ENCODE assay signal across 7 mouse cellular contexts in genomic region chr10:127514111-127514698, GRCm38 (mm10). TPM values are rescaled to one million over a fixed set of nuclear protein-coding genes. Genes with fewer than 3 reads are reported as not detected.
A peak's percentile ranks its signal among the peaks of the same experiment; 100 is the strongest.
DNase-seq lines count a peak whose midpoint lies in the region; ATAC-seq and TF ChIP-seq lines count a peak whose summit lies in the region.

No protein-coding gene starts in this region.

- H3K36me3 ChIP-seq in lung, embryonic 16.5 days (ENCODE audit: control insufficient read depth, insufficient read depth, low read length), result peaks cover 18% of the 10 kb centered on the region
- peaks cover 9% of the 10 kb centered on the region for H3K36me3 ChIP-seq in forebrain, postnatal 0 days (ENCODE audit: insufficient read depth)
- H3K36me3 ChIP-seq in limb, embryonic 15.5 days, result peaks cover 22% of the 10 kb centered on the region
- H3K36me3 ChIP-seq in stomach, postnatal 0 days (ENCODE audit: control insufficient read depth, insufficient read depth, low read length), result peaks cover 8% of the 10 kb centered on the region; the same call in 1 of the 2 replicates

- peaks cover 40% of the 10 kb centered on the region for H3K27me3 ChIP-seq in lung, embryonic 16.5 days (ENCODE audit: control insufficient read depth, insufficient read depth, low read depth, low read length)
- 0 out of 2 replicates have a peak, but pooled peaks cover 10% of the 10 kb centered on the region for H3K27me3 ChIP-seq in forebrain, postnatal 0 days (ENCODE audit: insufficient read depth, low read length)
- peaks cover 57% of the 10 kb centered on the region for H3K27me3 ChIP-seq in limb, embryonic 15.5 days
- H3K27me3 ChIP-seq in stomach, postnatal 0 days (ENCODE audit: control insufficient read depth, insufficient read depth, low read length), result peaks cover 6% of the 10 kb centered on the region; the same call in 1 of the 2 replicates

- no peak overlapping the region; the same call in 1 of the 2 replicates for H3K27ac ChIP-seq in lung, embryonic 16.5 days (ENCODE audit: low read length)
- no peak overlapping the region for H3K27ac ChIP-seq in forebrain, postnatal 0 days (ENCODE audit: low read depth, low read length)
- peak overlapping the region; percentile 48 for H3K27ac ChIP-seq in limb, embryonic 15.5 days
- no peak overlapping the region for H3K27ac ChIP-seq in stomach, postnatal 0 days (replicated peaks)

- TF ChIP-seq CTCF in forebrain, postnatal 0 days (IDR thresholded peaks at IDR 0.05; ENCODE audit: low read depth), result no peak
- no peak for TF ChIP-seq CTCF in stomach, postnatal 0 days (IDR thresholded peaks at IDR 0.05; ENCODE audit: low read depth)

- 15% methylated on average over 13 of the region's 13 CpGs for WGBS in lung, embryonic 16.5 days
- 21% methylated on average over 13 of the region's 13 CpGs for WGBS in forebrain, postnatal 0 days
- 13% methylated on average over 13 of the region's 13 CpGs for WGBS in limb, embryonic 15.5 days
- 34% methylated on average over 13 of the region's 13 CpGs for WGBS in stomach, postnatal 0 days

- no peak for TF ChIP-seq EP300 in stomach, postnatal 0 days (optimal IDR thresholded peaks at IDR 0.05)

- H3K4me3 ChIP-seq in lung, embryonic 16.5 days (ENCODE audit: low read length), result no peak overlapping the region
- H3K4me3 ChIP-seq in forebrain, postnatal 0 days (ENCODE audit: low read depth, low read length), result no peak overlapping the region
- peak overlapping the region; percentile 50 for H3K4me3 ChIP-seq in limb, embryonic 15.5 days
- H3K4me3 ChIP-seq in stomach, postnatal 0 days (ENCODE audit: low read depth, low read length), result peak overlapping the region; percentile 27; the same call in 1 of the 2 replicates

- no peak for DNase-seq in lung, adult 18-20 months
- no peak for DNase-seq in forebrain, postnatal 0 days
- DNase-seq in stomach, postnatal 0 days (ENCODE audit: low spot score), result no peak
- no peak for DNase-seq in embryo, embryonic 11 days
- no peak for DNase-seq in adrenal gland, adult (ENCODE audit: inconsistent age in 2 of 2, low spot score in 1 of 2)

- H3K4me1 ChIP-seq in lung, embryonic 16.5 days (replicated peaks; ENCODE audit: control insufficient read depth, insufficient read depth, low read length), result peaks cover 60% of the 10 kb centered on the region
- peaks cover 33% of the 10 kb centered on the region for H3K4me1 ChIP-seq in forebrain, postnatal 0 days (ENCODE audit: insufficient read depth)
- H3K4me1 ChIP-seq in limb, embryonic 15.5 days, result peaks cover 82% of the 10 kb centered on the region
- peaks cover 21% of the 10 kb centered on the region for H3K4me1 ChIP-seq in stomach, postnatal 0 days (replicated peaks; ENCODE audit: control insufficient read depth, insufficient read depth)

- no peak overlapping the region; the same call in 1 of the 2 replicates for H3K9ac ChIP-seq in lung, embryonic 16.5 days (ENCODE audit: low read length)
- no peak overlapping the region for H3K9ac ChIP-seq in forebrain, postnatal 0 days
- H3K9ac ChIP-seq in limb, embryonic 15.5 days, result no peak overlapping the region
- H3K9ac ChIP-seq in stomach, postnatal 0 days (ENCODE audit: low read length), result no peak overlapping the region

- H3K4me2 ChIP-seq in lung, embryonic 16.5 days (ENCODE audit: low read depth, low read length), result peak overlapping the region; percentile 50; the same call in 1 of the 2 replicates
- peak overlapping the region; percentile 83; the same call in 1 of the 2 replicates for H3K4me2 ChIP-seq in forebrain, postnatal 0 days (ENCODE audit: low read depth)
- peak overlapping the region; percentile 97 for H3K4me2 ChIP-seq in limb, embryonic 15.5 days
- peak overlapping the region; percentile 55 for H3K4me2 ChIP-seq in stomach, postnatal 0 days (replicated peaks; ENCODE audit: low read depth)

- no peaks in the 10 kb centered on the region; the same call in 1 of the 2 replicates for H3K9me3 ChIP-seq in lung, embryonic 16.5 days (ENCODE audit: control insufficient read depth, low read length)
- H3K9me3 ChIP-seq in forebrain, postnatal 0 days (ENCODE audit: low read length), result no peaks in the 10 kb centered on the region
- H3K9me3 ChIP-seq in limb, embryonic 15.5 days, result no peaks in the 10 kb centered on the region
- H3K9me3 ChIP-seq in stomach, postnatal 0 days (ENCODE audit: control insufficient read depth, low read length), result no peaks in the 10 kb centered on the region

- ATAC-seq in lung, embryonic 16.5 days (ENCODE audit: low read depth), result no peak
- no peak for ATAC-seq in forebrain, postnatal 0 days
- ATAC-seq in limb, embryonic 15.5 days (ENCODE audit: insufficient number of reproducible peaks, low FRiP score, low TSS enrichment, low read depth), result no peak
- no peak for ATAC-seq in stomach, postnatal 0 days (ENCODE audit: low FRiP score, low TSS enrichment)

RNA-seq across cellular contexts. Expression of gene Ndufa4l2, which starts 0.6 kb away (rescaled TPM):
- polyA plus RNA-seq in lung, embryonic 16.5 days (2015; fragmentation: Nextera tagmentation; extraction: Ambion mirVana), result 155 and 169 TPM in 2 replicates
- 4.9 and 15.5 TPM in 2 replicates for total RNA-seq in forebrain, postnatal 0 days (2014; rRNA removed)
- 15.2 and 15.5 TPM in 2 replicates for polyA plus RNA-seq in forebrain, postnatal 0 days (2015; fragmentation: Nextera tagmentation; extraction: Ambion mirVana)
- 328 and 370 TPM in 2 replicates for polyA plus RNA-seq in limb, embryonic 15.5 days (2015; fragmentation: Nextera tagmentation; extraction: Ambion mirVana)
- polyA plus RNA-seq in stomach, postnatal 0 days (2015; fragmentation: Nextera tagmentation; extraction: Ambion mirVana), result 58.2 and 72.8 TPM in 2 replicates

RNA-seq across cellular contexts. Expression of gene Shmt2, which starts 8.0 kb away (rescaled TPM):
- 116 and 119 TPM in 2 replicates for polyA plus RNA-seq in lung, embryonic 16.5 days (2015; fragmentation: Nextera tagmentation; extraction: Ambion mirVana)
- total RNA-seq in forebrain, postnatal 0 days (2014; rRNA removed), result 31.5 and 43.8 TPM in 2 replicates
- 39.0 and 39.9 TPM in 2 replicates for polyA plus RNA-seq in forebrain, postnatal 0 days (2015; fragmentation: Nextera tagmentation; extraction: Ambion mirVana)
- polyA plus RNA-seq in limb, embryonic 15.5 days (2015; fragmentation: Nextera tagmentation; extraction: Ambion mirVana), result 112 and 122 TPM in 2 replicates
- 38.9 and 40.9 TPM in 2 replicates for polyA plus RNA-seq in stomach, postnatal 0 days (2015; fragmentation: Nextera tagmentation; extraction: Ambion mirVana)

RNA-seq across cellular contexts. Expression of gene Stac3, which starts 12.7 kb away (rescaled TPM):
- 1.3 and 1.8 TPM in 2 replicates for polyA plus RNA-seq in lung, embryonic 16.5 days (2015; fragmentation: Nextera tagmentation; extraction: Ambion mirVana)
- total RNA-seq in forebrain, postnatal 0 days (2014; rRNA removed), result 0.85 and 1.7 TPM in 2 replicates
- polyA plus RNA-seq in forebrain, postnatal 0 days (2015; fragmentation: Nextera tagmentation; extraction: Ambion mirVana), result 0.20 and 0.50 TPM in 2 replicates
- polyA plus RNA-seq in limb, embryonic 15.5 days (2015; fragmentation: Nextera tagmentation; extraction: Ambion mirVana), result 17.2 and 38.7 TPM in 2 replicates
- 0.23 and 0.40 TPM in 2 replicates for polyA plus RNA-seq in stomach, postnatal 0 days (2015; fragmentation: Nextera tagmentation; extraction: Ambion mirVana)

RNA-seq across cellular contexts. Expression of gene Nxph4, which starts 20.2 kb away (rescaled TPM):
- 1.8 TPM in 2 replicates for polyA plus RNA-seq in lung, embryonic 16.5 days (2015; fragmentation: Nextera tagmentation; extraction: Ambion mirVana)
- total RNA-seq in forebrain, postnatal 0 days (2014; rRNA removed), result 2.1 and 2.2 TPM in 2 replicates
- polyA plus RNA-seq in forebrain, postnatal 0 days (2015; fragmentation: Nextera tagmentation; extraction: Ambion mirVana), result 19.9 and 22.6 TPM in 2 replicates
- 21.7 and 25.1 TPM in 2 replicates for polyA plus RNA-seq in limb, embryonic 15.5 days (2015; fragmentation: Nextera tagmentation; extraction: Ambion mirVana)
- 2.7 and 4.0 TPM in 2 replicates for polyA plus RNA-seq in stomach, postnatal 0 days (2015; fragmentation: Nextera tagmentation; extraction: Ambion mirVana)

Comparison
In these comparisons a context has a peak if more than half of its experiments do, and no peak if none do; other contexts are left out.
1. H3K4me3 ChIP-seq: peak in limb, embryonic 15.5 days (single experiment) and stomach, postnatal 0 days (single experiment); none in lung, embryonic 16.5 days (single experiment) and forebrain, postnatal 0 days (single experiment).
2. Peak in every context shown above with its lines, with median percentiles within 50 percentile points of each other: H3K4me2 ChIP-seq.